ENCODE assay signal across 21 mouse cellular contexts in the genomic region with DNA sequence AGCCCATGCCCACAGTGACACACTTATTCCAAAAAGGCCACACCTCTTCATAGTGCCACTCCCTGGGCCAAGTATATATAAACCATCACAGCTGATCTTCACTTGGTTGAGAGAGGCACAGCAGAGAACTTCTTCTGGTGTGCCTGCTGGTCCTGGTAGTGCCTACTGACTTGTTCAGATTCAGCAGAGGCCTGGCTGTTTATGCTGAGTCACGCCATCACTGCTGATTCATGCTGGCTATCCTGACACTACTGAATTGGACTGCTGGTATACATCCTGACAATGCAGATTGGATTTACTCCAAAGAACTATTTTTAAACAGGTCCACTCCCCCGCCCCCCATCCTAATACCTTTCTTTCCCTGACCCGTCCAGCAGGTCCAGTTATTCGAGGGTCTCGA. TPM values are rescaled to one million over a fixed set of nuclear protein-coding genes. Genes with fewer than 3 reads are reported as not detected.
DNase-seq lines count a peak whose midpoint lies in the region; ATAC-seq and TF ChIP-seq lines count a peak whose summit lies in the region.
"Had no signal": no experiment of that assay in that cellular context is flagged by ENCODE, and none has a peak within 500 bp of the region (broad histone marks: within the 10 kb centered on the region; RNA-seq: fewer than 3 reads in every experiment).

No protein-coding gene starts in this region.

- H3K36me3 ChIP-seq in intestine, embryonic 14.5 days (ENCODE audit: control insufficient read depth, insufficient read depth, low read length), result no peaks in the 10 kb centered on the region
- H3K36me3 ChIP-seq in intestine, postnatal 0 days (ENCODE audit: control insufficient read depth, insufficient read depth), result no peaks in the 10 kb centered on the region
- no peaks in the 10 kb centered on the region for H3K36me3 ChIP-seq in liver, embryonic 16.5 days (ENCODE audit: control insufficient read depth, insufficient read depth)
- H3K36me3 ChIP-seq in kidney, embryonic 14.5 days (ENCODE audit: control insufficient read depth, insufficient read depth, low read length), result no peaks in the 10 kb centered on the region
- H3K36me3 ChIP-seq: heart, embryonic 13.5 days had no signal

- H3K27me3 ChIP-seq in intestine, embryonic 14.5 days (replicated peaks; ENCODE audit: control insufficient read depth, insufficient read depth, low read length), result no peaks in the 10 kb centered on the region
- no peaks in the 10 kb centered on the region for H3K27me3 ChIP-seq in intestine, postnatal 0 days (replicated peaks; ENCODE audit: control insufficient read depth, insufficient read depth, low read length)
- H3K27me3 ChIP-seq in liver, embryonic 16.5 days (ENCODE audit: control insufficient read depth, insufficient read depth, low read depth, low read length), result no peaks in the 10 kb centered on the region
- H3K27me3 ChIP-seq in kidney, embryonic 14.5 days (ENCODE audit: control insufficient read depth, insufficient read depth, low read length), result no peaks in the 10 kb centered on the region
- H3K27me3 ChIP-seq: heart, embryonic 13.5 days had no signal

- no peak overlapping the region for H3K4me2 ChIP-seq in intestine, embryonic 14.5 days (ENCODE audit: low read length)
- no peak overlapping the region for H3K4me2 ChIP-seq in intestine, postnatal 0 days (replicated peaks; ENCODE audit: low read depth)
- H3K4me2 ChIP-seq in liver, embryonic 16.5 days (ENCODE audit: low read depth, low read length), result no peak overlapping the region
- no peak overlapping the region for H3K4me2 ChIP-seq in kidney, embryonic 14.5 days (replicated peaks; ENCODE audit: low read depth, low read length)
- H3K4me2 ChIP-seq: heart, embryonic 13.5 days had no signal

- no peak overlapping the region for H3K9ac ChIP-seq in intestine, embryonic 14.5 days (ENCODE audit: low read length)
- H3K9ac ChIP-seq in intestine, postnatal 0 days (ENCODE audit: low read depth, low read length), result no peak overlapping the region
- no peak overlapping the region for H3K9ac ChIP-seq in liver, embryonic 16.5 days (ENCODE audit: low read depth, low read length)
- H3K9ac ChIP-seq in kidney, embryonic 14.5 days (ENCODE audit: low read depth, low read length), result no peak overlapping the region
- H3K9ac ChIP-seq: heart, embryonic 13.5 days had no signal

- TF ChIP-seq CTCF in intestine, postnatal 0 days (IDR thresholded peaks at IDR 0.05; ENCODE audit: low read depth), result no peak

- H3K4me3 ChIP-seq in intestine, embryonic 14.5 days (ENCODE audit: low read depth, low read length), result no peak overlapping the region
- H3K4me3 ChIP-seq in intestine, postnatal 0 days (ENCODE audit: low read depth, low read length), result no peak overlapping the region
- no peak overlapping the region for H3K4me3 ChIP-seq in liver, embryonic 16.5 days (ENCODE audit: low read depth, low read length)
- no peak overlapping the region for H3K4me3 ChIP-seq in kidney, embryonic 14.5 days (ENCODE audit: low read length)
- H3K4me3 ChIP-seq: heart, embryonic 13.5 days; megakaryocyte, embryonic 14.5 days had no signal

- 92% methylated on average over 5 of the region's 5 CpGs for WGBS in intestine, embryonic 14.5 days
- 92% methylated on average over 5 of the region's 5 CpGs for WGBS in intestine, postnatal 0 days
- 67% methylated on average over 5 of the region's 5 CpGs for WGBS in liver, embryonic 16.5 days (ENCODE audit: insufficient replicate concordance)
- WGBS in kidney, embryonic 14.5 days, result 86% methylated on average over 5 of the region's 5 CpGs

- H3K4me1 ChIP-seq in intestine, embryonic 14.5 days (replicated peaks; ENCODE audit: control insufficient read depth, insufficient read depth, low read length), result no peaks in the 10 kb centered on the region
- no peaks in the 10 kb centered on the region for H3K4me1 ChIP-seq in intestine, postnatal 0 days (replicated peaks; ENCODE audit: control insufficient read depth, insufficient read depth, low read length)
- no peaks in the 10 kb centered on the region for H3K4me1 ChIP-seq in liver, embryonic 16.5 days (ENCODE audit: control insufficient read depth, low read depth, low read length)
- H3K4me1 ChIP-seq in kidney, embryonic 14.5 days (ENCODE audit: control insufficient read depth, insufficient read depth, low read length), result no peaks in the 10 kb centered on the region

- no peaks in the 10 kb centered on the region for H3K9me3 ChIP-seq in intestine, embryonic 14.5 days (ENCODE audit: control insufficient read depth, low read length)
- H3K9me3 ChIP-seq in intestine, postnatal 0 days (ENCODE audit: control insufficient read depth), result no peaks in the 10 kb centered on the region
- H3K9me3 ChIP-seq in liver, embryonic 16.5 days (replicated peaks; ENCODE audit: control insufficient read depth, low read length), result no peaks in the 10 kb centered on the region
- no peaks in the 10 kb centered on the region for H3K9me3 ChIP-seq in kidney, embryonic 14.5 days (ENCODE audit: control insufficient read depth, low read length)
- H3K9me3 ChIP-seq: heart, embryonic 13.5 days had no signal

- no peak overlapping the region for H3K27ac ChIP-seq in intestine, embryonic 14.5 days (ENCODE audit: low read depth)
- H3K27ac ChIP-seq in intestine, postnatal 0 days (ENCODE audit: low read depth, low read length), result no peak overlapping the region
- no peak overlapping the region for H3K27ac ChIP-seq in liver, embryonic 16.5 days (ENCODE audit: low read length)
- H3K27ac ChIP-seq in kidney, embryonic 14.5 days (ENCODE audit: low read depth, low read length), result no peak overlapping the region
- H3K27ac ChIP-seq: heart, embryonic 13.5 days; hindbrain, postnatal 0 days; stomach, postnatal 0 days had no signal

- DNase-seq in intestine, embryonic 14.5 days (ENCODE audit: low spot score), result peak; percentile 46
- peak; percentile 63 for DNase-seq in ES-CJ7 (ENCODE audit: low read depth, low spot score)
- peak; percentile 61 for DNase-seq in c-Kit-negative CD71-positive TER-119-positive erythroid progenitor cells, embryonic 14.5 days (ENCODE audit: low read depth, low spot score)
- no peak for DNase-seq in gastrocnemius, adult 8-10 months (ENCODE audit: low spot score in 2 of 2)
- DNase-seq: cerebellum, adult 11-12 months; cerebellum, postnatal 25 days; heart, postnatal 36 days; kidney, adult 8-10 months; kidney, postnatal 36 days; layer of hippocampus, adult 9-11 months; right cerebral cortex, postnatal 14 days; thymus, postnatal 25 days had no signal

- ATAC-seq in intestine, embryonic 14.5 days (replicated peaks; ENCODE audit: low FRiP score, low TSS enrichment, low read depth), result no peak
- ATAC-seq in intestine, postnatal 0 days, result no peak
- ATAC-seq in liver, embryonic 16.5 days (ENCODE audit: low read depth), result peak; percentile 53; the same call in 1 of the 2 replicates
- no peak for ATAC-seq in kidney, embryonic 14.5 days (ENCODE audit: low FRiP score, low TSS enrichment)
- ATAC-seq: forebrain, embryonic 14.5 days; hindbrain, postnatal 0 days; lung, postnatal 0 days had no signal

RNA-seq across cellular contexts. Expression of a gene that starts 28.9 kb away (rescaled TPM):
- 13.6 and 15.0 TPM in 2 replicates for polyA plus RNA-seq in intestine, embryonic 14.5 days (2014; fragmentation: Nextera tagmentation; extraction: Ambion mirVana)
- 7.4 and 7.5 TPM in 2 replicates for polyA plus RNA-seq in intestine, postnatal 0 days (2015; fragmentation: Nextera tagmentation; extraction: Ambion mirVana)
- polyA plus RNA-seq in liver, embryonic 16.5 days (2015; fragmentation: Nextera tagmentation; extraction: Ambion mirVana), result 2.6 and 3.5 TPM in 2 replicates
- polyA plus RNA-seq in kidney, embryonic 14.5 days (2014; fragmentation: Nextera tagmentation; extraction: Ambion mirVana), result 10.4 and 11.5 TPM in 2 replicates
- total RNA-seq in gastrocnemius, adult 8-10 months (2022), result 100 to 1,000 TPM; 114 to 137 (median 118) TPM

RNA-seq across cellular contexts. Expression of a gene that starts 33.0 kb away (rescaled TPM):
- 35.8 and 38.1 TPM in 2 replicates for polyA plus RNA-seq in intestine, embryonic 14.5 days (2014; fragmentation: Nextera tagmentation; extraction: Ambion mirVana)
- polyA plus RNA-seq in intestine, postnatal 0 days (2015; fragmentation: Nextera tagmentation; extraction: Ambion mirVana), result 17.3 and 18.9 TPM in 2 replicates
- 8.5 and 9.9 TPM in 2 replicates for polyA plus RNA-seq in liver, embryonic 16.5 days (2015; fragmentation: Nextera tagmentation; extraction: Ambion mirVana)
- 40.0 and 41.0 TPM in 2 replicates for polyA plus RNA-seq in kidney, embryonic 14.5 days (2014; fragmentation: Nextera tagmentation; extraction: Ambion mirVana)
- 10 to 100 TPM; 41.1 to 48.7 (median 44.1) TPM for total RNA-seq in gastrocnemius, adult 8-10 months (2022)

Comparison
In these comparisons a context has a peak if more than half of its experiments do, and no peak if none do; other contexts are left out.
1. DNase-seq: peak in intestine, embryonic 14.5 days (single experiment), ES-CJ7 (single experiment) and c-Kit-negative CD71-positive TER-119-positive erythroid progenitor cells, embryonic 14.5 days (single experiment); none in gastrocnemius, adult 8-10 months (0 of 2).